17 mouse cellular contexts compared by ENCODE assay signal in genomic region chr4:47236104-47236503, GRCm38 (mm10). TPM values are rescaled to one million over a fixed set of nuclear protein-coding genes. Genes with fewer than 3 reads are reported as not detected.
"Had no signal": no experiment of that assay in that cellular context is flagged by ENCODE, and none has a peak within 500 bp of the region (broad histone marks: within the 10 kb centered on the region; RNA-seq: fewer than 3 reads in every experiment).

No protein-coding gene starts in this region.

- DNase-seq: retina, postnatal 1 day; right cerebral cortex, adult 18-20 months; right cerebral cortex, postnatal 14 days; right cerebral cortex, postnatal 25 days; right cerebral cortex, postnatal 4 days; spleen, adult 18-20 months; thymus, adult 18-20 months; thymus, adult 2 months; thymus, postnatal 14 days; thymus, postnatal 25 days; thymus, postnatal 36 days; thymus, postnatal 4 days had no signal

- H3K27ac ChIP-seq: neural tube, embryonic 13.5 days; neural tube, embryonic 15.5 days; stomach, embryonic 15.5 days; stomach, postnatal 0 days had no signal

- H3K36me3 ChIP-seq: neural tube, embryonic 13.5 days; neural tube, embryonic 15.5 days; stomach, embryonic 15.5 days had no signal

- H3K9me3 ChIP-seq: neural tube, embryonic 13.5 days; neural tube, embryonic 15.5 days; stomach, embryonic 15.5 days had no signal

- H3K9ac ChIP-seq: neural tube, embryonic 13.5 days; neural tube, embryonic 15.5 days; stomach, embryonic 15.5 days had no signal

- H3K4me3 ChIP-seq: neural tube, embryonic 13.5 days; neural tube, embryonic 15.5 days; stomach, embryonic 15.5 days had no signal

- H3K27me3 ChIP-seq: neural tube, embryonic 13.5 days; neural tube, embryonic 15.5 days; stomach, embryonic 15.5 days had no signal

RNA-seq across cellular contexts. Expression of gene Col15a1, which starts 28.1 kb away (rescaled TPM):
- total RNA-seq: neutrophil, adult 5-6 weeks had no signal
